ENCODE assay signal across 9 mouse cellular contexts in the genomic region with DNA sequence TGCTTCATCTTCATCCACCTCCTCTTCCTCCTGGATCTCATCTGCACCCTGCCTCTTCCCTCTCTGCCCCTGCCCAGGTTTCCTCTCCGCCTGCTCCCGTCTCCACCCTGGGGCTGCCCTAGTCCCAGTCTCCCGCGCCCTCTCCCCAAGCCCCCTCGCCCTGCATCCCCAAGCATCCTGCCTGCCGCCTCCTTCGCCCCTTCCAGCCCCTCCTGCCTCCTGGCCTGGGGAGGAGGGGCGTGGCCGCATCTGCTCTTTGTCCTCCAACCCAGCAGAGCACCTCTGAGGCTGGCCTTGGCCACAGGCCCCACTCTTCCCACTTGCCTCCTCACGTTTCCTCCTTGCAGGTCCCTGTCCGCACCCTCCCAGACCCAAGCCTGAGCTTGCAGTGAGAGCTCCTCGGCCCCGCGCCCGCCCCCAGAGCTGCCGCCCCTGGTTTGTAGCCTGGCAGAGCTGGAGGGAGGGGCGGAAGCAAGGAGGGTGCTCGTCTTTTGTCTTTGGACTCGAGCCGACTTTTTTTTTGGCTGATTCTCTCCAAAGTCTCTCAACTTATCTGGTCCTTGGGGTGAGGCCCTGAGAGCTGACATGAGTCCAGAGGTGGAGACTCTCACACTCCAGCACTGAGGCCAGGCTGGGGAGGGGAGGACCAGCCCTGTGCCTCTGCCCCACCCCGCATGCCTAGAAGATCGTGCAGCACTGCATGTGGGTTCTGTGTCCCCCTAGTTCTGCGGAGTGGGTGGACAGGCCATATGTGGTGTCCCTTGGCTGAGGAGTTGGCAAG. TPM values are rescaled to one million over a fixed set of nuclear protein-coding genes. Genes with fewer than 3 reads are reported as not detected.
DNase-seq lines count a peak whose midpoint lies in the region; ATAC-seq and TF ChIP-seq lines count a peak whose summit lies in the region.
"Had no signal": no experiment of that assay in that cellular context is flagged by ENCODE, and none has a peak within 500 bp of the region (broad histone marks: within the 10 kb centered on the region; RNA-seq: fewer than 3 reads in every experiment).

No protein-coding gene starts in this region.

- H3K36me3 ChIP-seq in hindbrain, postnatal 0 days (ENCODE audit: insufficient read depth, low read length): peaks cover 18% of the 10 kb centered on the region; the same call in 1 of the 2 replicates
- no peaks in the 10 kb centered on the region for H3K36me3 ChIP-seq in liver, embryonic 16.5 days (ENCODE audit: control insufficient read depth, insufficient read depth)

- ATAC-seq in hindbrain, postnatal 0 days: peak; percentile 6; the same call in 1 of the 2 replicates
- 0 out of 2 replicates have a peak, but pooled peaks have one; percentile 6 for ATAC-seq in liver, embryonic 16.5 days (ENCODE audit: low read depth)

- no peak for TF ChIP-seq CTCF in hindbrain, postnatal 0 days (IDR thresholded peaks at IDR 0.05; ENCODE audit: low read depth)

- H3K27me3 ChIP-seq in hindbrain, postnatal 0 days (ENCODE audit: insufficient read depth, low read length): no peaks in the 10 kb centered on the region
- peaks cover 21% of the 10 kb centered on the region for H3K27me3 ChIP-seq in liver, embryonic 16.5 days (ENCODE audit: control insufficient read depth, insufficient read depth, low read depth, low read length)

- peak overlapping the region; percentile 52; the same call in 1 of the 2 replicates for H3K4me2 ChIP-seq in hindbrain, postnatal 0 days (ENCODE audit: low read depth, low read length)
- peak overlapping the region; percentile 13; the same call in 1 of the 2 replicates for H3K4me2 ChIP-seq in liver, embryonic 16.5 days (ENCODE audit: low read depth, low read length)

- H3K27ac ChIP-seq in hindbrain, postnatal 0 days: peak overlapping the region; percentile 51; the same call in 1 of the 2 replicates
- H3K27ac ChIP-seq in liver, embryonic 16.5 days (ENCODE audit: low read length): no peak overlapping the region

- peak overlapping the region; percentile 46; the same call in 1 of the 2 replicates for H3K9ac ChIP-seq in hindbrain, postnatal 0 days (replicated peaks; ENCODE audit: low read length)
- H3K9ac ChIP-seq in liver, embryonic 16.5 days (ENCODE audit: low read depth, low read length): no peak overlapping the region

- H3K9me3 ChIP-seq in hindbrain, postnatal 0 days (ENCODE audit: low read length): no peaks in the 10 kb centered on the region
- H3K9me3 ChIP-seq in liver, embryonic 16.5 days (replicated peaks; ENCODE audit: control insufficient read depth, low read length): no peaks in the 10 kb centered on the region

- 0 out of 2 replicates have a peak overlapping the region, but pooled peaks have one; percentile 8 for H3K4me3 ChIP-seq in hindbrain, postnatal 0 days (ENCODE audit: low read length)
- H3K4me3 ChIP-seq in liver, embryonic 16.5 days (ENCODE audit: low read depth, low read length): no peak overlapping the region

- peaks cover 16% of the 10 kb centered on the region; the same call in 1 of the 2 replicates for H3K4me1 ChIP-seq in hindbrain, postnatal 0 days (ENCODE audit: insufficient read depth, low read length)
- peaks cover 5% of the 10 kb centered on the region; the same call in 1 of the 2 replicates for H3K4me1 ChIP-seq in liver, embryonic 16.5 days (ENCODE audit: control insufficient read depth, low read depth, low read length)

- DNase-seq in layer of hippocampus, adult 18-20 months (ENCODE audit: low spot score in 2 of 2): peak; percentile 49 to 63
- DNase-seq in layer of hippocampus, adult 8-10 months (ENCODE audit: low spot score in 2 of 2): no peak
- DNase-seq in cerebellum, adult 9-11 months: peak; percentile 84
- DNase-seq in gastrocnemius, postnatal 10 days: peak; percentile 50
- peak; percentile 50 for DNase-seq in hindbrain, postnatal 0 days (ENCODE audit: low spot score)
- DNase-seq in ovary, adult 18-20 months (ENCODE audit: low spot score): peak; percentile 85
- DNase-seq in spleen, adult 18-20 months: no peak

- 22% methylated on average over 23 of the region's 23 CpGs for WGBS in hindbrain, postnatal 0 days
- WGBS in liver, embryonic 16.5 days (ENCODE audit: insufficient replicate concordance): 38% methylated on average over 23 of the region's 23 CpGs

RNA-seq across cellular contexts. Expression of gene Kctd17, which starts 9.1 kb away (rescaled TPM):
- 100 to 1,000 TPM; 244 to 255 TPM for total RNA-seq in layer of hippocampus, adult 18-20 months (2021)
- 100 to 1,000 TPM; 245 to 269 (median 260) TPM for total RNA-seq in layer of hippocampus, adult 8-10 months (2022)
- total RNA-seq in gastrocnemius, postnatal 10 days (2021): 10 to 100 TPM; 48.7 to 62.2 TPM
- 144 and 155 TPM in 2 replicates for total RNA-seq in hindbrain, postnatal 0 days (2014; rRNA removed)
- 144 and 161 TPM in 2 replicates for polyA plus RNA-seq in hindbrain, postnatal 0 days (2015; fragmentation: Nextera tagmentation; extraction: Ambion mirVana)
- 3.6 and 4.9 TPM in 2 replicates for polyA plus RNA-seq in liver, embryonic 16.5 days (2015; fragmentation: Nextera tagmentation; extraction: Ambion mirVana)

RNA-seq across cellular contexts. Expression of gene Tmprss6, which starts 31.0 kb away (rescaled TPM):
- total RNA-seq in layer of hippocampus, adult 18-20 months (2021): 1 to 10 TPM; 2.7 to 2.8 TPM
- 1 to 10 TPM; 1.7 to 3.1 (median 2.9) TPM for total RNA-seq in layer of hippocampus, adult 8-10 months (2022)
- under 1 TPM in 1 of 2 experiments, not detected in 1; 0.38 TPM for total RNA-seq in gastrocnemius, postnatal 10 days (2021)
- total RNA-seq in hindbrain, postnatal 0 days (2014; rRNA removed): 0.25 and 0.42 TPM in 2 replicates
- polyA plus RNA-seq in hindbrain, postnatal 0 days (2015; fragmentation: Nextera tagmentation; extraction: Ambion mirVana): 0.32 and 0.44 TPM in 2 replicates
- polyA plus RNA-seq in liver, embryonic 16.5 days (2015; fragmentation: Nextera tagmentation; extraction: Ambion mirVana): 29.6 and 33.7 TPM in 2 replicates

RNA-seq across cellular contexts. Expression of gene Mpst, which starts 31.2 kb away (rescaled TPM):
- total RNA-seq in layer of hippocampus, adult 18-20 months (2021): 10 to 100 TPM; 28.6 to 30.7 TPM
- 10 to 100 TPM; 23.1 to 38.1 (median 30.3) TPM for total RNA-seq in layer of hippocampus, adult 8-10 months (2022)
- 10 to 100 TPM; 34.6 to 40.5 TPM for total RNA-seq in gastrocnemius, postnatal 10 days (2021)
- total RNA-seq in hindbrain, postnatal 0 days (2014; rRNA removed): 95.4 and 114 TPM in 2 replicates
- 3.7 and 5.3 TPM in 2 replicates for polyA plus RNA-seq in hindbrain, postnatal 0 days (2015; fragmentation: Nextera tagmentation; extraction: Ambion mirVana)
- 5.9 and 7.5 TPM in 2 replicates for polyA plus RNA-seq in liver, embryonic 16.5 days (2015; fragmentation: Nextera tagmentation; extraction: Ambion mirVana)

RNA-seq across cellular contexts. Expression of gene Tst, which starts 31.7 kb away (rescaled TPM):
- total RNA-seq in layer of hippocampus, adult 18-20 months (2021): 10 to 100 TPM; 33.3 to 37.1 TPM
- 10 to 100 TPM; 36.9 to 47.4 (median 42.3) TPM for total RNA-seq in layer of hippocampus, adult 8-10 months (2022)
- total RNA-seq in gastrocnemius, postnatal 10 days (2021): 10 to 100 TPM; 18.0 to 23.3 TPM
- total RNA-seq in hindbrain, postnatal 0 days (2014; rRNA removed): 75.1 and 79.9 TPM in 2 replicates
- polyA plus RNA-seq in hindbrain, postnatal 0 days (2015; fragmentation: Nextera tagmentation; extraction: Ambion mirVana): 64.4 and 67.0 TPM in 2 replicates
- polyA plus RNA-seq in liver, embryonic 16.5 days (2015; fragmentation: Nextera tagmentation; extraction: Ambion mirVana): 240 and 265 TPM in 2 replicates

RNA-seq across cellular contexts. Expression of gene Tex33, which starts 41.7 kb away (rescaled TPM):
- total RNA-seq in layer of hippocampus, adult 18-20 months (2021): not detected
- not detected for total RNA-seq in layer of hippocampus, adult 8-10 months (2022)
- total RNA-seq in gastrocnemius, postnatal 10 days (2021): not detected
- not detected in 2 replicates for total RNA-seq in hindbrain, postnatal 0 days (2014; rRNA removed)
- not detected in 2 replicates for polyA plus RNA-seq in hindbrain, postnatal 0 days (2015; fragmentation: Nextera tagmentation; extraction: Ambion mirVana)
- polyA plus RNA-seq in liver, embryonic 16.5 days (2015; fragmentation: Nextera tagmentation; extraction: Ambion mirVana): 0.13 TPM in 1 of 2 replicates, not detected in the other
- polyA plus RNA-seq: large intestine, adult 2 months had no signal

Comparison
In these comparisons a context has a peak if more than half of its experiments do, and no peak if none do; other contexts are left out.
1. DNase-seq: peak in layer of hippocampus, adult 18-20 months (2 of 2), cerebellum, adult 9-11 months (single experiment), gastrocnemius, postnatal 10 days (single experiment), hindbrain, postnatal 0 days (single experiment) and ovary, adult 18-20 months (single experiment); none in layer of hippocampus, adult 8-10 months (0 of 2) and spleen, adult 18-20 months (0 of 2).